ENCODE assay signal across 12 mouse cellular contexts in genomic region chr19:56425492-56425891, GRCm38 (mm10). TPM values are rescaled to one million over a fixed set of nuclear protein-coding genes. Genes with fewer than 3 reads are reported as not detected.
DNase-seq lines count a peak whose midpoint lies in the region; ATAC-seq lines count a peak whose summit lies in the region.
"Had no signal": no experiment of that assay in that cellular context is flagged by ENCODE, and none has a peak within 500 bp of the region (broad histone marks: within the 10 kb centered on the region; RNA-seq: fewer than 3 reads in every experiment).

No protein-coding gene starts in this region.

- peaks cover 27% of the 10 kb centered on the region for H3K4me1 ChIP-seq in lung, embryonic 15.5 days
- H3K4me1 ChIP-seq in heart, embryonic 15.5 days (replicated peaks), result peaks cover 22% of the 10 kb centered on the region
- H3K4me1 ChIP-seq in stomach, embryonic 15.5 days, result peaks cover 12% of the 10 kb centered on the region

- H3K4me3 ChIP-seq in lung, embryonic 15.5 days, result no peak overlapping the region
- no peak overlapping the region for H3K4me3 ChIP-seq in heart, embryonic 15.5 days
- no peak overlapping the region for H3K4me3 ChIP-seq in stomach, embryonic 15.5 days (replicated peaks)
- H3K4me3 ChIP-seq: embryonic facial prominence, embryonic 12.5 days; limb, embryonic 15.5 days; midbrain, embryonic 12.5 days had no signal

- no peak overlapping the region for H3K9ac ChIP-seq in lung, embryonic 15.5 days
- H3K9ac ChIP-seq in heart, embryonic 15.5 days, result 0 out of 2 replicates have a peak overlapping the region, but pooled peaks have one; percentile 16
- H3K9ac ChIP-seq in stomach, embryonic 15.5 days, result no peak overlapping the region
- H3K9ac ChIP-seq: embryonic facial prominence, embryonic 12.5 days; limb, embryonic 15.5 days; midbrain, embryonic 12.5 days had no signal

- H3K27me3 ChIP-seq in lung, embryonic 15.5 days, result no peaks in the 10 kb centered on the region
- no peaks in the 10 kb centered on the region for H3K27me3 ChIP-seq in heart, embryonic 15.5 days
- H3K27me3 ChIP-seq in stomach, embryonic 15.5 days (replicated peaks), result no peaks in the 10 kb centered on the region
- H3K27me3 ChIP-seq: embryonic facial prominence, embryonic 12.5 days; limb, embryonic 15.5 days had no signal

- H3K27ac ChIP-seq in lung, embryonic 15.5 days, result peak overlapping the region; percentile 13; the same call in 1 of the 2 replicates
- peak overlapping the region; percentile 76 for H3K27ac ChIP-seq in heart, embryonic 15.5 days
- peak overlapping the region; percentile 74 for H3K27ac ChIP-seq in stomach, embryonic 15.5 days
- H3K27ac ChIP-seq: embryonic facial prominence, embryonic 12.5 days; limb, embryonic 15.5 days; midbrain, embryonic 12.5 days had no signal

- ATAC-seq in lung, embryonic 15.5 days (ENCODE audit: borderline replicate concordance, extremely low read depth, low FRiP score, low TSS enrichment), result no peak
- ATAC-seq in heart, embryonic 15.5 days (replicated peaks; ENCODE audit: insufficient number of reproducible peaks, insufficient read depth, low FRiP score, low read depth), result peak; percentile 50
- ATAC-seq in stomach, embryonic 15.5 days (ENCODE audit: insufficient read depth, low FRiP score, low read depth), result no peak

- intact Hi-C loops in gastrocnemius, postnatal 14 days (cut with DNase I; ENCODE audit: low total_unique reads), result loop anchor here (10.0 kb wide), 1 partner anchor 349 kb away; no protein-coding TSS in a partner anchor
- intact Hi-C loops in left cerebral cortex, postnatal 25 days (cut with DNase I), result no loop called here

- no peak overlapping the region for H3K4me2 ChIP-seq in lung, embryonic 15.5 days
- 0 out of 2 replicates have a peak overlapping the region, but pooled peaks have one; percentile 21 for H3K4me2 ChIP-seq in heart, embryonic 15.5 days
- no peak overlapping the region for H3K4me2 ChIP-seq in stomach, embryonic 15.5 days
- H3K4me2 ChIP-seq: embryonic facial prominence, embryonic 12.5 days; limb, embryonic 15.5 days; midbrain, embryonic 12.5 days had no signal

- H3K36me3 ChIP-seq in lung, embryonic 15.5 days, result no peaks in the 10 kb centered on the region
- no peaks in the 10 kb centered on the region for H3K36me3 ChIP-seq in heart, embryonic 15.5 days
- H3K36me3 ChIP-seq in stomach, embryonic 15.5 days, result no peaks in the 10 kb centered on the region
- H3K36me3 ChIP-seq: embryonic facial prominence, embryonic 12.5 days; limb, embryonic 15.5 days; midbrain, embryonic 12.5 days had no signal

- no peaks in the 10 kb centered on the region for H3K9me3 ChIP-seq in lung, embryonic 15.5 days
- no peaks in the 10 kb centered on the region for H3K9me3 ChIP-seq in heart, embryonic 15.5 days (replicated peaks)
- no peaks in the 10 kb centered on the region for H3K9me3 ChIP-seq in stomach, embryonic 15.5 days
- H3K9me3 ChIP-seq: embryonic facial prominence, embryonic 12.5 days; limb, embryonic 15.5 days; midbrain, embryonic 12.5 days had no signal

- WGBS in lung, embryonic 15.5 days, result 58% methylated on average over 9 of the region's 9 CpGs
- 41% methylated on average over 9 of the region's 9 CpGs for WGBS in heart, embryonic 15.5 days
- 56% methylated on average over 9 of the region's 9 CpGs for WGBS in stomach, embryonic 15.5 days

- no peak for DNase-seq in lung, adult 18-20 months
- DNase-seq in kidney, postnatal 14 days, result peak; percentile 48
- no peak for DNase-seq in thymus, postnatal 25 days
- DNase-seq in gastrocnemius, postnatal 14 days, result no peak
- no peak for DNase-seq in left cerebral cortex, postnatal 25 days (ENCODE audit: low spot score in 2 of 2)

RNA-seq across cellular contexts. Expression of gene Casp7, which starts 28.6 kb away (rescaled TPM):
- polyA plus RNA-seq in lung, embryonic 15.5 days (2015; fragmentation: Nextera tagmentation; extraction: Ambion mirVana), result 33.4 and 34.8 TPM in 2 replicates
- 25.6 and 28.4 TPM in 2 replicates for polyA plus RNA-seq in heart, embryonic 15.5 days (2015; fragmentation: Nextera tagmentation; extraction: Ambion mirVana)
- 28.7 and 31.6 TPM in 2 replicates for polyA plus RNA-seq in stomach, embryonic 15.5 days (2015; fragmentation: Nextera tagmentation; extraction: Ambion mirVana)
- total RNA-seq in gastrocnemius, postnatal 14 days (2021), result 1 to 10 TPM; 6.2 to 7.7 TPM
- 1 to 10 TPM; 3.5 to 3.8 TPM for total RNA-seq in left cerebral cortex, postnatal 25 days (2021)

RNA-seq across cellular contexts. Expression of gene Nrap, which starts 35.7 kb away (rescaled TPM):
- 0.86 and 1.0 TPM in 2 replicates for polyA plus RNA-seq in lung, embryonic 15.5 days (2015; fragmentation: Nextera tagmentation; extraction: Ambion mirVana)
- polyA plus RNA-seq in heart, embryonic 15.5 days (2015; fragmentation: Nextera tagmentation; extraction: Ambion mirVana), result 37.8 and 43.0 TPM in 2 replicates
- 0.36 and 0.43 TPM in 2 replicates for polyA plus RNA-seq in stomach, embryonic 15.5 days (2015; fragmentation: Nextera tagmentation; extraction: Ambion mirVana)
- total RNA-seq in gastrocnemius, postnatal 14 days (2021), result 100 to 1,000 TPM; 506 to 571 TPM
- under 1 TPM; 0.64 to 0.69 TPM for total RNA-seq in left cerebral cortex, postnatal 25 days (2021)

RNA-seq across cellular contexts. Expression of gene Plekhs1, which starts 35.9 kb away (rescaled TPM):
- 0.31 and 0.60 TPM in 2 replicates for polyA plus RNA-seq in lung, embryonic 15.5 days (2015; fragmentation: Nextera tagmentation; extraction: Ambion mirVana)
- polyA plus RNA-seq in heart, embryonic 15.5 days (2015; fragmentation: Nextera tagmentation; extraction: Ambion mirVana), result 0.08 and 0.10 TPM in 2 replicates
- polyA plus RNA-seq in stomach, embryonic 15.5 days (2015; fragmentation: Nextera tagmentation; extraction: Ambion mirVana), result 1.2 and 1.4 TPM in 2 replicates
- under 1 TPM; 0.09 to 0.21 TPM for total RNA-seq in gastrocnemius, postnatal 14 days (2021)
- total RNA-seq in left cerebral cortex, postnatal 25 days (2021), result 1 to 10 TPM in 1 of 2 experiments, under 1 TPM in 1; 0.96 to 1.1 TPM
- total RNA-seq: hematopoietic stem cell, adult 5-6 weeks had no signal
- polyA plus RNA-seq: limb, embryonic 15.5 days had no signal

Comparison
In these comparisons a context has a peak if more than half of its experiments do, and no peak if none do; other contexts are left out.
1. H3K27ac ChIP-seq: peak in every context shown above with its lines; median percentile 76 in heart, embryonic 15.5 days; 74 in stomach, embryonic 15.5 days; 13 in lung, embryonic 15.5 days.
2. RNA of gene Nrap, which starts 35.7 kb away (polyA plus RNA-seq): 37.8 to 43.0 TPM in heart, embryonic 15.5 days; 0.86 to 1.0 TPM in lung, embryonic 15.5 days and 0.36 to 0.43 TPM in stomach, embryonic 15.5 days; every median in the first group is over 10 times any median in the second.